Mouse (Mus musculus) kidney, adult 2 months (tissue): ENCODE results near the gene Cyp17a1.

Experiments used
- CTCF ChIP-seq: fragments of 200-500 bp; conservative IDR thresholded peaks from 2 replicates; pipeline ENCODE4 v1.5.1; 2011; ENCODE audit warnings: low read depth, mild to moderate bottlenecking, control low read depth, low read length, moderate library complexity, mixed read lengths; ENCODE audit not compliant: insufficient read depth, insufficient read length
- POLR2A ChIP-seq: fragments of 200-500 bp; IDR thresholded peaks from one replicate; pipeline ENCODE4 v1.6.1; 2011; ENCODE audit warnings: low read depth, low read length, control low read depth

DNA sequence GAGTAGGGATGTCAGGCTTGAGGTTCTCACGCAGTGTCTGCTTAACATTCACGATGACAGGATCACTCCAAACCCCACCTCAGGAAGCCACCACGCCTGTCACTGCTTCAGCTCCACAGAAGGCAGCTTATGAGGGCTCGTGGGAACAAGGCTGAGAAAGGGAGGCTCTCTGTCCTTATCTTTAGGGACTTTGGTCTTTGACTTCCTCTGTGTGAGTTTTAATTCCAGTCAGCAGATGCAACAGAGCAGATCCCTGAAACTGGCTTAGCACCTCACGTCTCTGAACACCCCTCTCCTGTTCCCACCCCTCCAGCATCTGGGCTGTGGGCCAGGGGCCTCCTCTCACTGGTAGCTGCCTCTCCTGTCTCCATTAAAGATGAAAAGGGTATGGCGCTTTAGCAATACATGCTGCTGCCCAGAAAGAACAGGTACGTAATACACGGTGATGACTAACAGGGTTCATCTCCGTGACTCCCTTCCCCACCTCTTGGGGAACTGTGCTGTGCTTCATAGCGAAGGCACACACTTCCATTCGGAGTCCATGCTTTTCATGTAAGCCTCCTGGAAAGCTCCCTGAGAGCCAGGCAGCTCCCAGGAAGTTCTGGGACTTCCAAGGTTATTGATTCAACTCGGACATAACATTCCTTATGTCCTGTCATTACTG lies 6.9 kb upstream of the Cyp17a1 start:
- TF ChIP-seq POLR2A = no peak
- no peak for TF ChIP-seq CTCF
